Mouse (Mus musculus): ENCODE measurements around the gene Slc6a3.

DNA sequence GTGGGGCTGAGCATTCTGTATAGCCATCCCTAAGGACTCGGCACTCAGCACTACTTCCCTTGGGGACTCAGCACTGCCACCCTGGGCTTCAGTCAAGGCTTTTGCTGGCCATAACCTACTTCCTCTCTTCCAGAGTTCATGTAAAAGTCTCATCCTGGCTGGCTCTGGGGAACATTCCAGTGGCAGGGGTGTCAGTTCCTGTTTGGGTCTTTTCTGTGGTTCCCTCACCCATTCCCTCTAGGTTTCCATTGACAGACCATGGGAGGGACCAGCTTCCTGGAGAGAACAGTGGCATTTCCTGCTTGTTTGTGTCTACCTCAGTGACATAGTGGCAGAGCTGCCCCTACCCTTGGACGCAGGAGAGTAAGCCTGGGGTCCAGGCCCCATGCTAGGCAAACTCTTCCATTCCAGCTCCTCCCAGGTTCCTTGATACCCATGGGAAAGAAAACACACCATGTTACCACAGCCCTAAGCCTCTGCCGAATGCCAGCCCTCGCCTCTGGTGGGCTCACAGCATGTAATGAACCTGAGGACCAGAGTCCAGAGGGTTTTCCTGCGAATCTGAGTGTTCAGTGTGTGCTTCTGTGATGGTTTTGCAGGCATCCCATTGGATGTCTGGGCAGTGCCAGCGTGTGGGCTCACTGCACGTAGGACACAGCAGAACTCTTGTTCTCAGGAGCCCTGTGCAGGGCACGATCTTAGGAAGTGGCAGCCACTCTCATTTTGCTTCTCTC is 27.6 kb upstream of the Slc6a3 start:
- TF ChIP-seq CTCF (IDR thresholded peaks at IDR 0.05; ENCODE audit: low read depth, low read length): no peak
- TF ChIP-seq POLR2A (IDR thresholded peaks at IDR 0.05; ENCODE audit: extremely low read depth, insufficient read depth, low read length): no peak

Measured in liver, adult 2 months (tissue).